Mouse (Mus musculus): ENCODE data around the gene Rps6ka4. TPM values are rescaled to one million over a fixed set of nuclear protein-coding genes. Genes with fewer than 3 reads are reported as not detected.
A peak's percentile ranks its signal among the peaks of the same experiment; 100 is the strongest.

The Rps6ka4 gene
- total RNA-seq (2012; rRNA removed): 11.5 and 14.4 TPM in 2 replicates

DNA sequence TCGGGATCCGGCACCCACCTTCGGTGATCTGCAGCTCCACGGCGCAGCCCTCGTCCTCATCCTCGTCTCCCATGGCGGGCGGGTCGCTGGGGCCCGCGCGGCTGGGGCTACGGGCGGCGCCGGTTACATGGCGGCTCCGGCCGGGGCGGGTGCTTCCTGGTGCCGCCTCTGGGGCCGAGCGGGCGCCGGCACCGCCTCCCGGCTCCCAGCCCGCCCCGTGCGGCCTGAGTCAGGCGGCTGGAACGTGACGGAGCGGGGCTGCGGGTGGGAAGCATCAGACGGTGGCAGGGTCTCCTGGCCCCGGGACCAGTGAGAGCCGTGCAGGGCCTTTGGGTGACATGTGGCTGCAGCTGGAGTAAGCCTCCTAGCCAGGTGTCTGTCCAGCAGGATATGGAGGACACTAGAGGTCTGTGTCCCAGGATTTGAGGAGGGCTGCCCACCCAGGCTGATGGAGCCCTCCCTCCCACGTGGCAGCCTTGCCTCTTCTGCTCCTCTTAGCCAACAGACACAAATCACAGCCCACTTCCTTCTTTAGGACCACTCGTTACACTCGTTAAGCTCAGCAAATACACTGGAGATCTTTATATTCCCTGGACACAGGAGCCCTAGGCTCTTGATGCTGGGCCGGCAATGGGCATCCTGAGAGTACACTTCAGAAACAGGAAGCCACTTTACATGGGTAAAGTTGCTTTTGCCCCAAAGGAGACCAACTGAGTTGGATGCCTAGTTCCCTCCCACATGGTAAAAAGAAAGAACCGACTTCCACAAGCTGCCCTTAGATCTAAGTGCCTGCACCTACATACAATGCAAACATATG, at the start of gene Rps6ka4:
TSS of gene Rps6ka4 (minus strand) at position 162 of the 817 bp plus-strand sequence.
- Histone ChIP-seq H3K36me3 (ENCODE audit: control insufficient read depth, insufficient read depth, low read length, poor library complexity, severe bottlenecking) (peaks cover 6% of the 10 kb centered on the region; the same call in 1 of the 2 replicates), H3K4me3 (ENCODE audit: insufficient read depth in 1 of 2, low read depth in 1 of 2, low read length in 2 of 2, poor library complexity in 1 of 2, severe bottlenecking in 1 of 2) (peak within 1 kb of the TSS; percentile 61 to 73), H3K9me3 (ENCODE audit: control insufficient read depth, insufficient read depth, low read depth, low read length) (no peaks in the 10 kb centered on the region), H3K9ac (ENCODE audit: insufficient read depth, low read depth, low read length, poor library complexity, severe bottlenecking) (peak within 1 kb of the TSS; percentile 68), H3K4me1 (ENCODE audit: control insufficient read depth in 2 of 2, insufficient read depth in 2 of 2, low read length in 2 of 2, poor library complexity in 1 of 2) (peaks cover 5 to 8% of the 10 kb centered on the region in 2 experiments; a peak in 2 of 4 replicates), H3K27ac (ENCODE audit: insufficient read depth, low read depth, low read length, poor library complexity, severe bottlenecking) (no peak within 1 kb of the TSS)
- in situ Hi-C loops (cut with MboI; ENCODE audit: low sequenced_read_pairs in 2 of 2, unreplicated experiment in 2 of 2): no loop called here
- no peak for DNase-seq (ENCODE audit: low read depth, low spot score)
- TF ChIP-seq HCFC1 (IDR thresholded peaks at IDR 0.05; ENCODE audit: borderline replicate concordance, insufficient read depth, low read length): no peak
- TF ChIP-seq ZC3H11A (IDR thresholded peaks at IDR 0.05; ENCODE audit: borderline replicate concordance, low read depth, low read length): no peak
- no peak for TF ChIP-seq ZNF384 (IDR thresholded peaks at IDR 0.05; ENCODE audit: low read depth, low read length)
- no peak for TF ChIP-seq MAFK (IDR thresholded peaks at IDR 0.05; ENCODE audit: insufficient read depth, low read depth, low read length)
- no peak for TF ChIP-seq CHD2 (IDR thresholded peaks at IDR 0.05; ENCODE audit: low read depth, low read length)

DNA sequence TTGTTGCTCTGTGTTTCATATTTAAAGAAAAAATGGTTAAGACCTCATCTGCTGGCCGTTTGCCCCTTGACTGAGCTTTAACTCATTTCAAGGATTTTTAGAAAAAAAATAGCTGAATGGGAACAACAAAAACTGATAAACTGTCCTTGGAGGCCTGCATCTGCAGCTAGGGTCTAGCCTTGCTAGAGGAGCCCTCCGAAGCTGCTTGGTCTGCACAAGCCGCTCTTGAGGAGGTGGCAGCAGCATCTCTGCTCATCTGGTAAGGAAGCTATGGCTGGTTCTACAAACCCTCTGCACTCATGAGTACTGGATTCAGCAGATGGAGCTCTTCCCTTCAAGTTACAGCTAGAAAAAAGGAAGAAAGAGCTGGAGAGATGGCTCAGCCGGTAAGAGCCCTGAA, 37.5 kb upstream of the Rps6ka4 start:
- no peak for DNase-seq (ENCODE audit: low read depth, low spot score)
- in situ Hi-C loops (cut with MboI; ENCODE audit: low sequenced_read_pairs in 2 of 2, unreplicated experiment in 2 of 2): no loop called here
- no peaks in the 10 kb centered on the region for H3K36me3 ChIP-seq (ENCODE audit: control insufficient read depth, insufficient read depth, low read length, poor library complexity, severe bottlenecking)
- no peak overlapping the region for H3K4me3 ChIP-seq (ENCODE audit: insufficient read depth in 1 of 2, low read depth in 1 of 2, low read length in 2 of 2, poor library complexity in 1 of 2, severe bottlenecking in 1 of 2)
- no peaks in the 10 kb centered on the region for H3K9me3 ChIP-seq (ENCODE audit: control insufficient read depth, insufficient read depth, low read depth, low read length)
- H3K9ac ChIP-seq (ENCODE audit: insufficient read depth, low read depth, low read length, poor library complexity, severe bottlenecking): no peak overlapping the region
- no peak overlapping the region for H3K27ac ChIP-seq (ENCODE audit: insufficient read depth, low read depth, low read length, poor library complexity, severe bottlenecking)
- H3K4me1 ChIP-seq (ENCODE audit: control insufficient read depth in 2 of 2, insufficient read depth in 2 of 2, low read length in 2 of 2, poor library complexity in 1 of 2): no peaks in the 10 kb centered on the region; a peak in 1 of 4 replicates
- no peak for TF ChIP-seq ZNF384 (IDR thresholded peaks at IDR 0.05; ENCODE audit: low read depth, low read length)
- no peak for TF ChIP-seq HCFC1 (IDR thresholded peaks at IDR 0.05; ENCODE audit: borderline replicate concordance, insufficient read depth, low read length)
- no peak for TF ChIP-seq ZC3H11A (IDR thresholded peaks at IDR 0.05; ENCODE audit: borderline replicate concordance, low read depth, low read length)
- TF ChIP-seq CHD2 (IDR thresholded peaks at IDR 0.05; ENCODE audit: low read depth, low read length): no peak
- TF ChIP-seq MAFK (IDR thresholded peaks at IDR 0.05; ENCODE audit: insufficient read depth, low read depth, low read length): no peak

DNA sequence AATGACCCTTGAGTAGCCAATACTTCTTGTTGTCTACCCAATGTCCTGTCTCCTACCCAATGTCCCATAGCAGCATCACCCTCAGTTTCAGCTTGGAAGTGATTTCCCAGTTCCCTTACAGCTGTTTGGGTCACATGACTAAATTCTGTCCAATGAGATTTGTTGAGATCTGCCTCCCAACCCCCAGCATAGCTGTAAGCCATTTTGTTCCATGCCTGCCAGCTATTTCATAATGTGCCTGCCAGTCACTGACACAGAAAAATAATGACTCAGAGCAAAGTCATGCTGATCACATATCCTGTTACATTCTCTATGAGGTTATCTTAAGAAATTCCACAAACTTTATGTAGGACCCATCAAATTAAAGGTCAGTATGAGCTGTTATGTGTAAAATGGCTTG, 36.4 kb upstream of the Rps6ka4 start:
- no peaks in the 10 kb centered on the region for H3K36me3 ChIP-seq (ENCODE audit: control insufficient read depth, insufficient read depth, low read length, poor library complexity, severe bottlenecking)
- in situ Hi-C loops (cut with MboI; ENCODE audit: low sequenced_read_pairs in 2 of 2, unreplicated experiment in 2 of 2): no loop called here
- H3K9ac ChIP-seq (ENCODE audit: insufficient read depth, low read depth, low read length, poor library complexity, severe bottlenecking): no peak overlapping the region
- no peak overlapping the region for H3K4me3 ChIP-seq (ENCODE audit: insufficient read depth in 1 of 2, low read depth in 1 of 2, low read length in 2 of 2, poor library complexity in 1 of 2, severe bottlenecking in 1 of 2)
- no peaks in the 10 kb centered on the region for H3K9me3 ChIP-seq (ENCODE audit: control insufficient read depth, insufficient read depth, low read depth, low read length)
- no peak for DNase-seq (ENCODE audit: low read depth, low spot score)
- H3K4me1 ChIP-seq (ENCODE audit: control insufficient read depth in 2 of 2, insufficient read depth in 2 of 2, low read length in 2 of 2, poor library complexity in 1 of 2): no peaks in the 10 kb centered on the region; a peak in 1 of 4 replicates
- H3K27ac ChIP-seq (ENCODE audit: insufficient read depth, low read depth, low read length, poor library complexity, severe bottlenecking): no peak overlapping the region
- TF ChIP-seq CHD2 (IDR thresholded peaks at IDR 0.05; ENCODE audit: low read depth, low read length) (no peak), ZC3H11A (IDR thresholded peaks at IDR 0.05; ENCODE audit: borderline replicate concordance, low read depth, low read length) (no peak), MAFK (IDR thresholded peaks at IDR 0.05; ENCODE audit: insufficient read depth, low read depth, low read length) (no peak), ZNF384 (IDR thresholded peaks at IDR 0.05; ENCODE audit: low read depth, low read length) (no peak), HCFC1 (IDR thresholded peaks at IDR 0.05; ENCODE audit: borderline replicate concordance, insufficient read depth, low read length) (no peak)

DNA sequence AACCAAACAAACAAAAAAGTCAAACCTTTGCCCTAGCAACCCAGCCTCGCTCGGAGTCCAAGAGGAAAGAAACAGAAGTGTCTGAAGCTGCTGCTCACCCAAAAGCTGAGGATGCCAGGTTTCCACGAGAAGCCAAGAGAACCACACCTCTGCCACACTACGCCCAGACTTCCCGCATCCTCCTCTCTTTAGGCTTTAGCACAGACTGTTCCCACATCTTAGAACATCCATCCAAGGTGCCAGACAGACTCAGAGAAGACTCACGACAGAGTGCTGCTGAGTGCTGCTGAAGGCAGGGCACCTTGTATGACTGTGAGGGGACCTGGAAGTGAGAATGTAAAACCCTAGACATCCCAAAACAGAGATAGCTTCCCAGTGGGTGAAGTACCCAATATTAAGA, 35.4 kb upstream of the Rps6ka4 start:
- Histone ChIP-seq H3K36me3 (ENCODE audit: control insufficient read depth, insufficient read depth, low read length, poor library complexity, severe bottlenecking) (no peaks in the 10 kb centered on the region), H3K27ac (ENCODE audit: insufficient read depth, low read depth, low read length, poor library complexity, severe bottlenecking) (no peak overlapping the region), H3K4me3 (ENCODE audit: insufficient read depth in 1 of 2, low read depth in 1 of 2, low read length in 2 of 2, poor library complexity in 1 of 2, severe bottlenecking in 1 of 2) (no peak overlapping the region), H3K9me3 (ENCODE audit: control insufficient read depth, insufficient read depth, low read depth, low read length) (no peaks in the 10 kb centered on the region), H3K9ac (ENCODE audit: insufficient read depth, low read depth, low read length, poor library complexity, severe bottlenecking) (no peak overlapping the region), H3K4me1 (ENCODE audit: control insufficient read depth in 2 of 2, insufficient read depth in 2 of 2, low read length in 2 of 2, poor library complexity in 1 of 2) (no peaks in the 10 kb centered on the region; a peak in 1 of 4 replicates)
- TF ChIP-seq ZC3H11A (IDR thresholded peaks at IDR 0.05; ENCODE audit: borderline replicate concordance, low read depth, low read length): no peak
- TF ChIP-seq HCFC1 (IDR thresholded peaks at IDR 0.05; ENCODE audit: borderline replicate concordance, insufficient read depth, low read length): no peak
- TF ChIP-seq ZNF384 (IDR thresholded peaks at IDR 0.05; ENCODE audit: low read depth, low read length): no peak
- no peak for TF ChIP-seq MAFK (IDR thresholded peaks at IDR 0.05; ENCODE audit: insufficient read depth, low read depth, low read length)
- no peak for TF ChIP-seq CHD2 (IDR thresholded peaks at IDR 0.05; ENCODE audit: low read depth, low read length)
- DNase-seq (ENCODE audit: low read depth, low spot score): no peak
- in situ Hi-C loops (cut with MboI; ENCODE audit: low sequenced_read_pairs in 2 of 2, unreplicated experiment in 2 of 2): no loop called here
